Mouse (Mus musculus) small intestine, adult 2 months (tissue): ENCODE data around the gene Neurog1.

Experiments
- CTCF ChIP-seq: fragments of 200-500 bp; IDR thresholded peaks from 2 replicates; pipeline ENCODE4 v1.5.1; 2012; ENCODE audit warnings: low read depth, mild to moderate bottlenecking, control low read depth, inconsistent platforms, low read length, moderate library complexity, mixed read lengths; ENCODE audit not compliant: insufficient replicate concordance, insufficient read length; ENCODE audit errors: extremely low read depth
- POLR2A ChIP-seq: fragments of 200-500 bp; IDR thresholded peaks from 2 replicates; pipeline ENCODE4 v1.6.1; 2012; ENCODE audit warnings: low read depth, mild to moderate bottlenecking, control low read depth, inconsistent platforms, low read length, moderate library complexity

- TF ChIP-seq CTCF, result no peak
- TF ChIP-seq POLR2A, result no peak
Measured at GRCm38 (mm10) chr13:56299336-56299735, 47.4 kb upstream of the Neurog1 start.
